Mouse (Mus musculus) kidney, postnatal 0 days (tissue): ENCODE measurements around the gene Chst8. TPM values are rescaled to one million over a fixed set of nuclear protein-coding genes. Genes with fewer than 3 reads are reported as not detected.

Experiments
- ATAC-seq: fragments of 200-750 bp; cut with Nextera tagmentation; replicated peaks from 2 replicates; pipeline ENCODE4 v1.8.0; 2017; ENCODE audit warnings: low read depth, moderate number of reproducible peaks, moderate TSS enrichment, moderate library complexity; ENCODE audit not compliant: low FRiP score
- DNase-seq: peaks from one replicate; pipeline ENCODE4 v3.0.0-alpha.2; 2016; ENCODE audit warnings: low spot score
- H3K27ac ChIP-seq: fragments of 300-500 bp; sonication (generic); 2 replicates; pipeline ENCODE4 v1.5.1; 2014; ENCODE audit warnings: mild to moderate bottlenecking
- H3K27me3 ChIP-seq: fragments of 300-500 bp; sonication (generic); 2 replicates; pipeline ENCODE4 v1.6.1; 2014; ENCODE audit warnings: low read length, mixed read lengths; ENCODE audit not compliant: insufficient read depth
- H3K36me3 ChIP-seq: fragments of 300-500 bp; sonication (generic); 2 replicates; pipeline ENCODE4 v1.6.1; 2014; ENCODE audit warnings: low read length, mixed read lengths; ENCODE audit not compliant: insufficient read depth
- H3K4me1 ChIP-seq: fragments of 300-500 bp; sonication (generic); replicated peaks from 2 replicates; pipeline ENCODE4 v1.6.1; 2014; ENCODE audit warnings: antibody characterized with exemption, low read length, mixed read lengths; ENCODE audit not compliant: insufficient read depth
- H3K4me2 ChIP-seq: fragments of 300-500 bp; sonication (generic); 2 replicates; pipeline ENCODE4 v1.6.1; 2014; ENCODE audit warnings: mild to moderate bottlenecking, low read length, moderate library complexity, mixed read lengths
- H3K4me3 ChIP-seq: fragments of 300-500 bp; sonication (generic); replicated peaks from 2 replicates; pipeline ENCODE4 v1.5.1; 2014; ENCODE audit warnings: low read depth, low read length
- H3K9ac ChIP-seq: fragments of 300-500 bp; sonication (generic); 2 replicates; pipeline ENCODE4 v1.6.1; 2014; ENCODE audit warnings: low read depth, low read length
- H3K9me3 ChIP-seq: fragments of 300-500 bp; sonication (generic); replicated peaks from 2 replicates; pipeline ENCODE4 v1.6.1; 2016; ENCODE audit warnings: low read length, inconsistent platforms, mixed read lengths
- CTCF ChIP-seq: IDR thresholded peaks from 2 replicates; pipeline ENCODE4 v1.5.1; 2016; ENCODE audit warnings: antibody characterized with exemption, low read depth, mild to moderate bottlenecking, moderate library complexity
- WGBS: fragments of 180-500 bp; shearing (Covaris S2); extraction: QIAGEN DNeasy Blood & Tissue Kit; methylation state at CpG from one replicate; pipeline ENCODE4 v1.1.7; 2014; 5-methylcytosine and 5-hydroxymethylcytosine counted together
- polyA plus RNA-seq: library from polyadenylated mRNA; unstranded; fragments of >200 nt; fragmentation: Nextera tagmentation; extraction: Ambion mirVana; gene quantifications from 2 replicates; pipeline ENCODE4 v1.2.1, GENCODE M21; 2015

Chst8 gene
- polyA plus RNA-seq, 1 experiment from 2014 or later = 14.1 TPM

DNA sequence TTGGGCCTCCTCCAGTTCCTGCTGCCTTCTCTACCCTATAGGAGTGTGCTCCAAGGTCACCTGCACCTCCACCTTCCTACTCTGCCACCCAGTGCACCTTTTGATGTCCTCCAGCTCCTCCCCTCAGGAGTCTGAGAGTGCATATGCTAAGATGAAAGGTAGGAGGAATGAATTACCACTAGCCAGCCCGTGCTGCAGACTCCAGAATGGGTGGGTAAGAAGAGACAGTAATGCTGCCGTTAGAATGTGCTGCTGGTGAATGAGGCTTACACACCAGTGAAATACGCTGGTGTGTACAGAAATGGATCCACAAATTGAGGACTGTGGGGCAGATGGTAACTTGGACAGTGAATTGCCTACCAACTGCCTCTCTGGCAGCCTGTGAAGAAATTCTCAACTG, 112.6 kb downstream of the Chst8 start:
- no peak overlapping the region for H3K4me3 ChIP-seq
- DNase-seq (no peak), ATAC-seq (no peak)
- H3K27ac ChIP-seq = no peak overlapping the region
- no peak overlapping the region for H3K9ac ChIP-seq
- no peak for TF ChIP-seq CTCF
- WGBS = 61% methylated on average over 3 of the region's 3 CpGs
- no peaks in the 10 kb centered on the region for H3K27me3 ChIP-seq
- no peaks in the 10 kb centered on the region for H3K4me1 ChIP-seq
- no peaks in the 10 kb centered on the region for H3K9me3 ChIP-seq
- no peaks in the 10 kb centered on the region for H3K36me3 ChIP-seq
- H3K4me2 ChIP-seq = no peak overlapping the region

DNA sequence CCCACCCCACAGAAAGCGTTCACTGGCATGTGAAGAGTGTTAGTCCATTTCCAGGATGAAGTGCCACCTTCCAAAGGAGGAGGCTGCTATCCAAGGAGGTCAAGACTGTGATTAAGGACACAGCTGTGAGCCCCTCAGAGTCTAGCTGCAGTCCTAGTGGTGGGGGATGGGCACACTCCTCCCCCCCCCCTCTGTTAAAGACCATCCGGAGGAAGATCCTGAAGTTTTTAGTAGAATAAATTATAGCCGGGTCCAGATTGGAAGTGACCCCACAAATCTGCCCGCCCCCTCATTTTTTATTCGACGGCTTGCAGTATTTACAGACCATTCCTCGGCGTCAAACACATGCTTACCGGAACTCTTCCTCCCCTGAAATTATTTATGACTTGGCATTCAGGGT, 114.3 kb downstream of the Chst8 start:
- ATAC-seq = no peak
- H3K4me2 ChIP-seq = no peak overlapping the region
- no peak overlapping the region for H3K27ac ChIP-seq
- peak; percentile 65 for DNase-seq
- no peaks in the 10 kb centered on the region for H3K4me1 ChIP-seq
- H3K27me3 ChIP-seq = no peaks in the 10 kb centered on the region
- H3K4me3 ChIP-seq = no peak overlapping the region
- 27% methylated on average over 9 of the region's 9 CpGs for WGBS
- no peaks in the 10 kb centered on the region for H3K9me3 ChIP-seq
- TF ChIP-seq CTCF = no peak
- H3K9ac ChIP-seq = no peak overlapping the region
- no peaks in the 10 kb centered on the region for H3K36me3 ChIP-seq

DNA sequence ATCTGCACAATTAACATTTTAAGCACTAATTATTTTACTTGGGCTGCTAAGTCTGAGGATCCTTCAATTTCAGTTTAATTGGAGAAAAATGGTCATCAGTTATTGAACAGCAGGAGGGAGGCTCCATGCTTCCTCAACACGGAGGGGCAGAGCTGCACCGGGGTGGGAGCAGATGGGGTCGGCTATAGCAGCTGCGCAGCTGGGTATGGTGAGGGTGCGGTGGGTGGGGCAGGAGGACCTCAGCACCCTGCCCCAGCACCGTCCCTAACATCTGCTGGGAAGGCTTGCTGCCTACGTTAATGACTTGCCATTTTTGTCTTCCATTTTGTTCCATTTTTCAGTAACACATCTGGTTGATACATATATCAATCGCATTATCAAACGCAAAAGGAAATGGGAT, 116.4 kb downstream of the Chst8 start:
- no peak overlapping the region for H3K9ac ChIP-seq
- H3K27ac ChIP-seq = no peak overlapping the region
- H3K27me3 ChIP-seq = no peaks in the 10 kb centered on the region
- TF ChIP-seq CTCF = no peak
- H3K4me3 ChIP-seq = no peak overlapping the region
- H3K4me2 ChIP-seq = no peak overlapping the region
- ATAC-seq = no peak
- WGBS = 85% methylated on average over 9 of the region's 9 CpGs
- no peaks in the 10 kb centered on the region for H3K9me3 ChIP-seq
- no peaks in the 10 kb centered on the region for H3K36me3 ChIP-seq
- no peak for DNase-seq
- H3K4me1 ChIP-seq = no peaks in the 10 kb centered on the region

DNA sequence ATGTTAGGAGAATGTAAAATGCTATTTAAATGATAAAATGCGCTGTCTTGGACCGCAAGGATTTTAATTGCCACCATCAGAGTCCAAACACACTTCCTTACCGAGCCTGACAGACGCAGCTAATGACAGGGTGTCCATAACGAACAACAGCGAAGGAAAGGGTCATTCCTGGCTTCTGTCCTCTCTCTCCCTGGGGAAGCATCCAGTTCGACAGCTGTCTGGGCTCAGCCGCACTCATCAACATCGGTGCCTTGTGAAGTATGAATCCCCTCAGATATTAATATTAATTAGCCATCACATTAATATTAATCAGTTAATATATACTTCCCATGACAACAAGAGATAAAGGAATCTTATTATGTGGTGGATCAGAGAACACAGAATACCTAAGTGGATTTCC, 117.6 kb downstream of the Chst8 start:
- no peak for TF ChIP-seq CTCF
- ATAC-seq (no peak), DNase-seq (no peak)
- Histone ChIP-seq H3K27ac (no peak overlapping the region), H3K4me2 (no peak overlapping the region), H3K9me3 (no peaks in the 10 kb centered on the region), H3K36me3 (no peaks in the 10 kb centered on the region), H3K27me3 (no peaks in the 10 kb centered on the region), H3K4me3 (no peak overlapping the region), H3K4me1 (no peaks in the 10 kb centered on the region), H3K9ac (no peak overlapping the region)
- 67% methylated on average over 9 of the region's 9 CpGs for WGBS

DNA sequence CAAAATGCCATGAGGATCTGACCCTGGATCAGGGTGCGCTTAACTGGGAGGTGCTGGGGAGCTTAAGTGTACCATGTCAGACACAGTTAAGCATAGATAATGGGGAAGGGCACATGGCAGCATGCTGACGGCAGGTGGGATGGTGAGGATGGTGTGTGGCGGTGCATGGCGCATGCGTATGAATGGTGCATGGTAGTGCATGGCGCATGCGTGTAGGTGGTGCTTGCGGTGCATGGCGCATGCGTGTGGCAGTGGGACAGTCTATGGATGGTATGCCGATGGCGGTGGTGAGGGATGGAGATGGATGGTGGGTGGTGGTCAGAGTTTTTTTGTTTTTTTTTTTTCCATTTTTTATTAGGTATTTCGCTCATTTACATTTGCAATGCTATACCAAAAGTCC, 118.6 kb downstream of the Chst8 start:
- Histone ChIP-seq H3K9me3 (no peaks in the 10 kb centered on the region), H3K4me1 (no peaks in the 10 kb centered on the region), H3K4me2 (no peak overlapping the region), H3K27me3 (no peaks in the 10 kb centered on the region), H3K27ac (no peak overlapping the region), H3K9ac (no peak overlapping the region), H3K36me3 (no peaks in the 10 kb centered on the region), H3K4me3 (no peak overlapping the region)
- TF ChIP-seq CTCF = no peak
- WGBS = 97% methylated on average over 13 of the region's 13 CpGs
- ATAC-seq = no peak
- no peak for DNase-seq

DNA sequence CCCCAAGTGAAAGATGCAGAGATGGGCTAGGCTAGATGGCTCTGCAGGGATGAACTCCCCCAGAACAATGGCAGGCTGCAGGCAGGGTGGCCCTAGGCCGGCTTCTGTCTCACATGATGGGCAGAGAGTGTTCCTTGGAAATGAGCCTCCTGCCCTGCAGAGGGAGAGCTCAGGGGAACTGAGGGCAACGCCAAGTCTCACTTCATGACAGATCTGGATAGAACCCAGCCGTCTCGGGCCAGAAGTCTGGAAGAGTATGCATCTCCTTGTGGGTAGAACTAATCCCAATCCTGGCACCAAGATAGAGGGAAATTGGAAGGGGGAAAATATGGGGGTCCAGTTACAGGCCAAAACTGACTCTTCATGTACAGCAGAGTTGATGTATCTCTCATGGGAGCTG, 119.4 kb downstream of the Chst8 start:
- Histone ChIP-seq H3K9me3 (no peaks in the 10 kb centered on the region), H3K4me2 (no peak overlapping the region), H3K4me3 (no peak overlapping the region), H3K9ac (no peak overlapping the region), H3K27ac (no peak overlapping the region), H3K4me1 (no peaks in the 10 kb centered on the region), H3K27me3 (no peaks in the 10 kb centered on the region), H3K36me3 (no peaks in the 10 kb centered on the region)
- TF ChIP-seq CTCF = no peak
- no peak for DNase-seq
- ATAC-seq = no peak
- 69% methylated on average over 4 of the region's 4 CpGs for WGBS

DNA sequence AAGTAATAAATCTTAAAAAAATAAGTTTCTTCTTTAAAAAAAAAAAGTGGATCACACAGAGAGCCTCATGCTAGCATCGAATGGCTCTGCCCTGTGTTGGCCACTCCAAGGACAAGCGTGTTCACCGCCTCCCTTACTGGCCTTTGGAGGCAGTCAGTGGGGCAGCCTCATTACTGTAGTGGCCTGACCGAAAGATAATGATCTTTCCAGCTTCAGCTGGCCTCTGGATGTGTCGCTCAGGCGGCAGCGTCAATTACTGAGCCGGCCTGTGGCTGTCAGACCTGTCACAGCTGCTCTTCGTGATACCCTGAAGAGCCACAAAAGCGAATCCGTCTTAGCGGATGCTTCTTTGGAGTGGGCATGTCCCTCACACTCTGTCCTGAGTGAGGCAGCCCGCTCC, 122.4 kb downstream of the Chst8 start:
- no peak overlapping the region for H3K9ac ChIP-seq
- H3K9me3 ChIP-seq = no peaks in the 10 kb centered on the region
- H3K4me1 ChIP-seq = no peaks in the 10 kb centered on the region
- no peak overlapping the region for H3K27ac ChIP-seq
- no peaks in the 10 kb centered on the region for H3K27me3 ChIP-seq
- H3K4me2 ChIP-seq = no peak overlapping the region
- WGBS = 40% methylated on average over 13 of the region's 13 CpGs
- no peak for ATAC-seq
- no peak overlapping the region for H3K4me3 ChIP-seq
- no peak for TF ChIP-seq CTCF
- no peak for DNase-seq
- H3K36me3 ChIP-seq = no peaks in the 10 kb centered on the region
